Mouse (Mus musculus): ENCODE results near the gene Galp. TPM values are rescaled to one million over a fixed set of nuclear protein-coding genes. Genes with fewer than 3 reads are reported as not detected.

Gene Galp
- polyA plus RNA-seq, 1 experiment from 2014 or later = not detected

- H3K4me1 ChIP-seq (ENCODE audit: control insufficient read depth, low read depth, low read length) = peaks cover 41% of the 10 kb centered on the region
- no peaks in the 10 kb centered on the region for H3K27me3 ChIP-seq (ENCODE audit: control insufficient read depth, insufficient read depth, low read depth, low read length)
- whole genome bisulfite sequencing (ENCODE audit: insufficient replicate concordance) = 6% methylated on average over 1 of the region's 1 CpGs
- no peak for ATAC-seq (ENCODE audit: low read depth)
- H3K27ac ChIP-seq (ENCODE audit: low read length) = peak overlapping the region; percentile 89
- peak overlapping the region; percentile 36; the same call in 1 of the 2 replicates for H3K9ac ChIP-seq (ENCODE audit: low read depth, low read length)
- peak overlapping the region; percentile 79 for H3K4me2 ChIP-seq (ENCODE audit: low read depth, low read length)
- 0 out of 2 replicates have a peak overlapping the region, but pooled peaks have one; percentile 82 for H3K4me3 ChIP-seq (ENCODE audit: low read depth, low read length)
- no peaks in the 10 kb centered on the region for H3K36me3 ChIP-seq (ENCODE audit: control insufficient read depth, insufficient read depth)
- H3K9me3 ChIP-seq (replicated peaks; ENCODE audit: control insufficient read depth, low read length) = no peaks in the 10 kb centered on the region
Observed at GRCm38 (mm10) chr7:6157479-6157878, 39.4 kb upstream of the Galp start.

GRCm38 (mm10) chr7:6159604-6160003 is 37.3 kb upstream of the Galp start:
- H3K4me3 ChIP-seq (ENCODE audit: low read depth, low read length) = no peak overlapping the region
- no peaks in the 10 kb centered on the region for H3K27me3 ChIP-seq (ENCODE audit: control insufficient read depth, insufficient read depth, low read depth, low read length)
- H3K9ac ChIP-seq (ENCODE audit: low read depth, low read length) = no peak overlapping the region
- H3K27ac ChIP-seq (ENCODE audit: low read length) = no peak overlapping the region
- no peaks in the 10 kb centered on the region for H3K9me3 ChIP-seq (replicated peaks; ENCODE audit: control insufficient read depth, low read length)
- ATAC-seq (ENCODE audit: low read depth) = no peak
- H3K4me2 ChIP-seq (ENCODE audit: low read depth, low read length) = no peak overlapping the region
- H3K36me3 ChIP-seq (ENCODE audit: control insufficient read depth, insufficient read depth) = no peaks in the 10 kb centered on the region
- peaks cover 24% of the 10 kb centered on the region for H3K4me1 ChIP-seq (ENCODE audit: control insufficient read depth, low read depth, low read length)
- WGBS (ENCODE audit: insufficient replicate concordance) = 80% methylated on average over 3 of the region's 3 CpGs

GRCm38 (mm10) chr7:6161541-6161940 is 35.3 kb upstream of the Galp start:
- WGBS (ENCODE audit: insufficient replicate concordance) = 44% methylated on average over 3 of the region's 3 CpGs
- no peaks in the 10 kb centered on the region for H3K36me3 ChIP-seq (ENCODE audit: control insufficient read depth, insufficient read depth)
- ATAC-seq (ENCODE audit: low read depth) = no peak
- H3K9me3 ChIP-seq (replicated peaks; ENCODE audit: control insufficient read depth, low read length) = no peaks in the 10 kb centered on the region
- no peak overlapping the region for H3K9ac ChIP-seq (ENCODE audit: low read depth, low read length)
- no peak overlapping the region for H3K4me2 ChIP-seq (ENCODE audit: low read depth, low read length)
- no peak overlapping the region for H3K4me3 ChIP-seq (ENCODE audit: low read depth, low read length)
- H3K4me1 ChIP-seq (ENCODE audit: control insufficient read depth, low read depth, low read length) = peaks cover 16% of the 10 kb centered on the region
- no peaks in the 10 kb centered on the region for H3K27me3 ChIP-seq (ENCODE audit: control insufficient read depth, insufficient read depth, low read depth, low read length)
- H3K27ac ChIP-seq (ENCODE audit: low read length) = no peak overlapping the region

GRCm38 (mm10) chr7:6162172-6162571 is 34.7 kb upstream of the Galp start:
- ATAC-seq (ENCODE audit: low read depth) = no peak
- Histone ChIP-seq H3K4me1 (ENCODE audit: control insufficient read depth, low read depth, low read length) (peaks cover 9% of the 10 kb centered on the region), H3K4me2 (ENCODE audit: low read depth, low read length) (no peak overlapping the region), H3K36me3 (ENCODE audit: control insufficient read depth, insufficient read depth) (no peaks in the 10 kb centered on the region), H3K9me3 (replicated peaks; ENCODE audit: control insufficient read depth, low read length) (no peaks in the 10 kb centered on the region), H3K9ac (ENCODE audit: low read depth, low read length) (no peak overlapping the region), H3K4me3 (ENCODE audit: low read depth, low read length) (no peak overlapping the region), H3K27ac (ENCODE audit: low read length) (no peak overlapping the region), H3K27me3 (ENCODE audit: control insufficient read depth, insufficient read depth, low read depth, low read length) (no peaks in the 10 kb centered on the region)
- 61% methylated on average over 4 of the region's 4 CpGs for WGBS (ENCODE audit: insufficient replicate concordance)

- no peak for ATAC-seq (ENCODE audit: low read depth)
- no peaks in the 10 kb centered on the region for H3K36me3 ChIP-seq (ENCODE audit: control insufficient read depth, insufficient read depth)
- no peak overlapping the region for H3K4me3 ChIP-seq (ENCODE audit: low read depth, low read length)
- H3K27ac ChIP-seq (ENCODE audit: low read length) = no peak overlapping the region
- no peak overlapping the region for H3K4me2 ChIP-seq (ENCODE audit: low read depth, low read length)
- H3K4me1 ChIP-seq (ENCODE audit: control insufficient read depth, low read depth, low read length) = no peaks in the 10 kb centered on the region
- no peaks in the 10 kb centered on the region for H3K27me3 ChIP-seq (ENCODE audit: control insufficient read depth, insufficient read depth, low read depth, low read length)
- H3K9me3 ChIP-seq (replicated peaks; ENCODE audit: control insufficient read depth, low read length) = no peaks in the 10 kb centered on the region
- no peak overlapping the region for H3K9ac ChIP-seq (ENCODE audit: low read depth, low read length)
- 47% methylated on average over 5 of the region's 5 CpGs for WGBS (ENCODE audit: insufficient replicate concordance)
Observed at GRCm38 (mm10) chr7:6164671-6165070, 32.2 kb upstream of the Galp start.

- H3K9me3 ChIP-seq (replicated peaks; ENCODE audit: control insufficient read depth, low read length) = no peaks in the 10 kb centered on the region
- H3K4me3 ChIP-seq (ENCODE audit: low read depth, low read length) = no peak overlapping the region
- H3K27ac ChIP-seq (ENCODE audit: low read length) = peak overlapping the region; percentile 55
- no peak overlapping the region for H3K9ac ChIP-seq (ENCODE audit: low read depth, low read length)
- no peaks in the 10 kb centered on the region for H3K27me3 ChIP-seq (ENCODE audit: control insufficient read depth, insufficient read depth, low read depth, low read length)
- H3K4me1 ChIP-seq (ENCODE audit: control insufficient read depth, low read depth, low read length) = peaks cover 8% of the 10 kb centered on the region
- H3K4me2 ChIP-seq (ENCODE audit: low read depth, low read length) = no peak overlapping the region
- H3K36me3 ChIP-seq (ENCODE audit: control insufficient read depth, insufficient read depth) = no peaks in the 10 kb centered on the region
- 40% methylated on average over 3 of the region's 3 CpGs for WGBS (ENCODE audit: insufficient replicate concordance)
- peak; percentile 38 for ATAC-seq (ENCODE audit: low read depth)
Observed at GRCm38 (mm10) chr7:6169403-6169802, 27.5 kb upstream of the Galp start.

GRCm38 (mm10) chr7:6170391-6170790 is 26.5 kb upstream of the Galp start:
- no peak overlapping the region for H3K9ac ChIP-seq (ENCODE audit: low read depth, low read length)
- no peaks in the 10 kb centered on the region for H3K36me3 ChIP-seq (ENCODE audit: control insufficient read depth, insufficient read depth)
- peaks cover 18% of the 10 kb centered on the region for H3K4me1 ChIP-seq (ENCODE audit: control insufficient read depth, low read depth, low read length)
- no peak overlapping the region for H3K4me3 ChIP-seq (ENCODE audit: low read depth, low read length)
- no peaks in the 10 kb centered on the region for H3K27me3 ChIP-seq (ENCODE audit: control insufficient read depth, insufficient read depth, low read depth, low read length)
- no peak overlapping the region for H3K4me2 ChIP-seq (ENCODE audit: low read depth, low read length)
- WGBS (ENCODE audit: insufficient replicate concordance) = 60% methylated on average over 9 of the region's 9 CpGs
- ATAC-seq (ENCODE audit: low read depth) = no peak
- H3K9me3 ChIP-seq (replicated peaks; ENCODE audit: control insufficient read depth, low read length) = no peaks in the 10 kb centered on the region
- peak overlapping the region; percentile 31; the same call in 1 of the 2 replicates for H3K27ac ChIP-seq (ENCODE audit: low read length)

- Histone ChIP-seq H3K36me3 (ENCODE audit: control insufficient read depth, insufficient read depth) (no peaks in the 10 kb centered on the region), H3K4me1 (ENCODE audit: control insufficient read depth, low read depth, low read length) (peaks cover 19% of the 10 kb centered on the region), H3K9ac (ENCODE audit: low read depth, low read length) (peak overlapping the region; percentile 63; the same call in 1 of the 2 replicates), H3K4me3 (ENCODE audit: low read depth, low read length) (peak overlapping the region; percentile 65), H3K9me3 (replicated peaks; ENCODE audit: control insufficient read depth, low read length) (no peaks in the 10 kb centered on the region), H3K4me2 (ENCODE audit: low read depth, low read length) (peak overlapping the region; percentile 95), H3K27me3 (ENCODE audit: control insufficient read depth, insufficient read depth, low read depth, low read length) (no peaks in the 10 kb centered on the region), H3K27ac (ENCODE audit: low read length) (peak overlapping the region; percentile 76)
- ATAC-seq (ENCODE audit: low read depth) = no peak
- WGBS (ENCODE audit: insufficient replicate concordance) = 43% methylated on average over 6 of the region's 6 CpGs
Observed at GRCm38 (mm10) chr7:6170871-6171270, 26.0 kb upstream of the Galp start.

GRCm38 (mm10) chr7:6171444-6172005 is 25.4 kb upstream of the Galp start:
- Histone ChIP-seq H3K27me3 (ENCODE audit: control insufficient read depth, insufficient read depth, low read depth, low read length) (no peaks in the 10 kb centered on the region), H3K36me3 (ENCODE audit: control insufficient read depth, insufficient read depth) (no peaks in the 10 kb centered on the region), H3K4me3 (ENCODE audit: low read depth, low read length) (peak overlapping the region; percentile 65), H3K4me1 (ENCODE audit: control insufficient read depth, low read depth, low read length) (peaks cover 19% of the 10 kb centered on the region), H3K9me3 (replicated peaks; ENCODE audit: control insufficient read depth, low read length) (no peaks in the 10 kb centered on the region), H3K27ac (ENCODE audit: low read length) (peak overlapping the region; percentile 76), H3K4me2 (ENCODE audit: low read depth, low read length) (peak overlapping the region; percentile 95), H3K9ac (ENCODE audit: low read depth, low read length) (peak overlapping the region; percentile 63)
- WGBS (ENCODE audit: insufficient replicate concordance) = under 1% methylated on average over 24 of the region's 24 CpGs
- 0 out of 2 replicates have a peak, but pooled peaks have one; percentile 19 for ATAC-seq (ENCODE audit: low read depth)

Data from liver, embryonic 16.5 days (tissue).